Mouse (Mus musculus): ENCODE results near the gene Gm11492. TPM values are rescaled to one million over a fixed set of nuclear protein-coding genes. Genes with fewer than 3 reads are reported as not detected.
A peak's percentile ranks its signal among the peaks of the same experiment; 100 is the strongest.

Gene Gm11492
- polyA plus RNA-seq, 1 experiment from 2014 or later, result not detected

GRCm38 (mm10) chr11:87600322-87600853 is 33.9 kb downstream of the Gm11492 start:
- 0 out of 2 replicates have a peak, but pooled peaks cover 6% of the 10 kb centered on the region for H3K4me1 ChIP-seq (ENCODE audit: insufficient read depth)
- peaks cover 89% of the 10 kb centered on the region for H3K36me3 ChIP-seq (ENCODE audit: insufficient read depth)
- DNase-seq (no peak), ATAC-seq (ENCODE audit: insufficient read depth) (no peak)
- H3K27me3 ChIP-seq (ENCODE audit: insufficient read depth, low read length), result no peaks in the 10 kb centered on the region
- no peaks in the 10 kb centered on the region for H3K9me3 ChIP-seq (ENCODE audit: low read depth, low read length)
- no peak overlapping the region for H3K4me2 ChIP-seq
- no peak for TF ChIP-seq CTCF (IDR thresholded peaks at IDR 0.05; ENCODE audit: low read depth)
- no peak overlapping the region for H3K4me3 ChIP-seq (ENCODE audit: low read depth, low read length)
- no peak overlapping the region for H3K9ac ChIP-seq
- no peak overlapping the region for H3K27ac ChIP-seq (ENCODE audit: low read depth)
- 89% methylated on average over 10 of the region's 10 CpGs for WGBS

GRCm38 (mm10) chr11:87602234-87602633 is 35.8 kb downstream of the Gm11492 start:
- Histone ChIP-seq H3K4me1 (ENCODE audit: insufficient read depth) (no peaks in the 10 kb centered on the region), H3K27me3 (ENCODE audit: insufficient read depth, low read length) (no peaks in the 10 kb centered on the region), H3K4me2 (no peak overlapping the region), H3K36me3 (ENCODE audit: insufficient read depth) (peaks cover 100% of the 10 kb centered on the region), H3K4me3 (ENCODE audit: low read depth, low read length) (no peak overlapping the region), H3K9me3 (ENCODE audit: low read depth, low read length) (no peaks in the 10 kb centered on the region), H3K27ac (ENCODE audit: low read depth) (no peak overlapping the region), H3K9ac (no peak overlapping the region)
- DNase-seq (no peak), ATAC-seq (ENCODE audit: insufficient read depth) (no peak)
- no peak for TF ChIP-seq CTCF (IDR thresholded peaks at IDR 0.05; ENCODE audit: low read depth)
- WGBS, result 93% methylated on average over 9 of the region's 9 CpGs

- Histone ChIP-seq H3K27ac (ENCODE audit: low read depth) (no peak overlapping the region), H3K4me2 (no peak overlapping the region), H3K36me3 (ENCODE audit: insufficient read depth) (peaks cover 100% of the 10 kb centered on the region), H3K4me3 (ENCODE audit: low read depth, low read length) (no peak overlapping the region), H3K4me1 (ENCODE audit: insufficient read depth) (no peaks in the 10 kb centered on the region), H3K9me3 (ENCODE audit: low read depth, low read length) (no peaks in the 10 kb centered on the region), H3K27me3 (ENCODE audit: insufficient read depth, low read length) (no peaks in the 10 kb centered on the region), H3K9ac (no peak overlapping the region)
- no peak for TF ChIP-seq CTCF (IDR thresholded peaks at IDR 0.05; ENCODE audit: low read depth)
- DNase-seq (no peak), ATAC-seq (ENCODE audit: insufficient read depth) (no peak)
- 87% methylated on average over 2 of the region's 2 CpGs for WGBS
These were observed 37.1 kb downstream of the Gm11492 start for GRCm38 (mm10) chr11:87603571-87603970.

- DNase-seq (no peak), ATAC-seq (ENCODE audit: insufficient read depth) (no peak)
- H3K4me1 ChIP-seq (ENCODE audit: insufficient read depth), result no peaks in the 10 kb centered on the region
- peaks cover 99% of the 10 kb centered on the region for H3K36me3 ChIP-seq (ENCODE audit: insufficient read depth)
- 87% methylated on average over 7 of the region's 7 CpGs for WGBS
- H3K9me3 ChIP-seq (ENCODE audit: low read depth, low read length), result no peaks in the 10 kb centered on the region
- no peak overlapping the region for H3K27ac ChIP-seq (ENCODE audit: low read depth)
- H3K9ac ChIP-seq, result no peak overlapping the region
- H3K4me3 ChIP-seq (ENCODE audit: low read depth, low read length), result no peak overlapping the region
- H3K4me2 ChIP-seq, result no peak overlapping the region
- no peaks in the 10 kb centered on the region for H3K27me3 ChIP-seq (ENCODE audit: insufficient read depth, low read length)
- no peak for TF ChIP-seq CTCF (IDR thresholded peaks at IDR 0.05; ENCODE audit: low read depth)
These were observed 42.8 kb downstream of the Gm11492 start for GRCm38 (mm10) chr11:87609264-87609663.

GRCm38 (mm10) chr11:87611547-87611946 is 45.1 kb downstream of the Gm11492 start:
- Histone ChIP-seq H3K36me3 (ENCODE audit: insufficient read depth) (peaks cover 97% of the 10 kb centered on the region), H3K4me1 (ENCODE audit: insufficient read depth) (no peaks in the 10 kb centered on the region)
- no peak for TF ChIP-seq CTCF (IDR thresholded peaks at IDR 0.05; ENCODE audit: low read depth)

GRCm38 (mm10) chr11:87613972-87614371 is 47.5 kb downstream of the Gm11492 start:
- Histone ChIP-seq H3K4me3 (ENCODE audit: low read depth, low read length) (no peak overlapping the region), H3K4me1 (ENCODE audit: insufficient read depth) (no peaks in the 10 kb centered on the region), H3K36me3 (ENCODE audit: insufficient read depth) (peaks cover 96% of the 10 kb centered on the region), H3K9me3 (ENCODE audit: low read depth, low read length) (no peaks in the 10 kb centered on the region), H3K4me2 (no peak overlapping the region), H3K27me3 (ENCODE audit: insufficient read depth, low read length) (no peaks in the 10 kb centered on the region), H3K9ac (no peak overlapping the region), H3K27ac (ENCODE audit: low read depth) (no peak overlapping the region)
- DNase-seq (no peak), ATAC-seq (ENCODE audit: insufficient read depth) (no peak)
- TF ChIP-seq CTCF (IDR thresholded peaks at IDR 0.05; ENCODE audit: low read depth), result no peak
- 86% methylated on average over 7 of the region's 7 CpGs for WGBS

More at GRCm38 (mm10) chr11:87611547-87611946, 45.1 kb downstream of the Gm11492 start:
- Histone ChIP-seq H3K9ac (no peak overlapping the region), H3K27me3 (ENCODE audit: insufficient read depth, low read length) (no peaks in the 10 kb centered on the region), H3K4me3 (ENCODE audit: low read depth, low read length) (no peak overlapping the region), H3K9me3 (ENCODE audit: low read depth, low read length) (no peaks in the 10 kb centered on the region), H3K4me2 (no peak overlapping the region), H3K27ac (ENCODE audit: low read depth) (no peak overlapping the region)
- WGBS, result 79% methylated on average over 9 of the region's 9 CpGs
- no peak for ATAC-seq (ENCODE audit: insufficient read depth)
- peak; percentile 52 for DNase-seq

GRCm38 (mm10) chr11:87615551-87615950 is 49.1 kb downstream of the Gm11492 start:
- H3K36me3 ChIP-seq (ENCODE audit: insufficient read depth), result peaks cover 83% of the 10 kb centered on the region
- H3K4me1 ChIP-seq (ENCODE audit: insufficient read depth), result no peaks in the 10 kb centered on the region
- no peak overlapping the region for H3K4me2 ChIP-seq
- H3K9me3 ChIP-seq (ENCODE audit: low read depth, low read length), result no peaks in the 10 kb centered on the region
- ATAC-seq (ENCODE audit: insufficient read depth) (no peak), DNase-seq (no peak)
- H3K27me3 ChIP-seq (ENCODE audit: insufficient read depth, low read length), result no peaks in the 10 kb centered on the region
- no peak overlapping the region for H3K9ac ChIP-seq
- 90% methylated on average over 5 of the region's 5 CpGs for WGBS
- no peak overlapping the region for H3K27ac ChIP-seq (ENCODE audit: low read depth)
- no peak overlapping the region for H3K4me3 ChIP-seq (ENCODE audit: low read depth, low read length)
- no peak for TF ChIP-seq CTCF (IDR thresholded peaks at IDR 0.05; ENCODE audit: low read depth)

Data from lung, embryonic 14.5 days (tissue).